Mouse (Mus musculus): ENCODE results near the gene Hoxd4.

- TF ChIP-seq POLR2A (IDR thresholded peaks at IDR 0.05; ENCODE audit: low read depth, low read length) (no peak), CTCF (IDR thresholded peaks at IDR 0.05; ENCODE audit: extremely low read depth, insufficient read length, insufficient replicate concordance, low read depth, low read length) (no peak)
Observed at GRCm38 (mm10) chr2:74699664-74700545, 11.8 kb upstream of the Hoxd4 start.
